Mouse (Mus musculus) lung, embryonic 14.5 days (tissue): ENCODE measurements around the gene Rassf8. TPM values are rescaled to one million over a fixed set of nuclear protein-coding genes. Genes with fewer than 3 reads are reported as not detected.

ENCODE experiments used
- ATAC-seq: fragments of 200-750 bp; cut with Nextera tagmentation; 2 replicates; pipeline ENCODE4 v1.8.0; 2017; ENCODE audit warnings: mild to moderate bottlenecking, moderate TSS enrichment, moderate library complexity; ENCODE audit not compliant: insufficient read depth
- DNase-seq: peaks from one replicate; pipeline ENCODE4 v3.0.0-alpha.2; 2015
- H3K27ac ChIP-seq: fragments of 300-500 bp; sonication (generic); 2 replicates; pipeline ENCODE4 v1.5.1; 2014; ENCODE audit warnings: low read depth, mild to moderate bottlenecking, moderate library complexity
- H3K27me3 ChIP-seq: fragments of 300-500 bp; sonication (generic); 2 replicates; pipeline ENCODE4 v1.6.1; 2014; ENCODE audit warnings: low read length, control low read depth; ENCODE audit not compliant: insufficient read depth
- H3K36me3 ChIP-seq: fragments of 300-500 bp; sonication (generic); 2 replicates; pipeline ENCODE4 v1.6.1; 2014; ENCODE audit warnings: control low read depth; ENCODE audit not compliant: insufficient read depth
- H3K4me1 ChIP-seq: fragments of 300-500 bp; sonication (generic); 2 replicates; pipeline ENCODE4 v1.6.1; 2014; ENCODE audit warnings: antibody characterized with exemption, control low read depth; ENCODE audit not compliant: insufficient read depth
- H3K4me2 ChIP-seq: fragments of 300-500 bp; sonication (generic); 2 replicates; pipeline ENCODE4 v1.6.1; 2014; ENCODE audit warnings: mild to moderate bottlenecking
- H3K4me3 ChIP-seq: fragments of 300-500 bp; sonication (generic); 2 replicates; pipeline ENCODE4 v1.5.1; 2014; ENCODE audit warnings: low read depth, low read length
- H3K9ac ChIP-seq: fragments of 300-500 bp; sonication (generic); 2 replicates; pipeline ENCODE4 v1.6.1; 2014
- H3K9me3 ChIP-seq: fragments of 300-500 bp; sonication (generic); 2 replicates; pipeline ENCODE4 v1.6.1; 2016; ENCODE audit warnings: low read depth, low read length, control low read depth
- CTCF ChIP-seq: IDR thresholded peaks from 2 replicates; pipeline ENCODE4 v1.5.1; 2016; ENCODE audit warnings: antibody characterized with exemption, low read depth
- WGBS: fragments of 180-500 bp; shearing (Covaris S2); extraction: QIAGEN DNeasy Blood & Tissue Kit; methylation state at CpG from one replicate; pipeline ENCODE4 v1.1.7; 2014; 5-methylcytosine and 5-hydroxymethylcytosine counted together
- polyA plus RNA-seq: library from polyadenylated mRNA; unstranded; fragments of >200 nt; fragmentation: Nextera tagmentation; extraction: Ambion mirVana; gene quantifications from 2 replicates; pipeline ENCODE4 v1.2.1, GENCODE M21; 2014

Gene Rassf8
- polyA plus RNA-seq, 1 experiment from 2014 or later: 11.7 TPM

DNA sequence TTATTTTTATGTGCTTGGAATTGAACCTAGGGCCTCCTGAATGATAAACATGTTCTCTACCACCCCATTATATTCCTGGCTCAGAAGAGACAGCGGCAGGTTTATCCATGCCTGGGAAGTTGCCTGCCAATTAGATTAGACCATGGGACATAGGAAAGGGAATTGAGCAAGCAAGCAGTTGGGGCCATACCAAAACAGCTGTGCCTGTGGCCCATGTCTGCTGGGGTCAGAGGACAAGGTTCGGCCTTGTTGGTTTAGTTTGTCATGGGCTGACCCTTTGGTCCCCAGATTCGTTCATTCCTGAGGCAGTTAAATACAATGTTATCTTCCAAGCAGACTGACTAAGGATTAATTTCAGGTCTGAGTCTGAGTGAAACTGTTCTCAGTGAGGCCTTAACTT, 10.8 kb downstream of the Rassf8 start:
- Histone ChIP-seq H3K36me3 (no peaks in the 10 kb centered on the region), H3K9me3 (no peaks in the 10 kb centered on the region), H3K4me2 (no peak overlapping the region), H3K4me1 (peaks cover 20% of the 10 kb centered on the region; the same call in 1 of the 2 replicates), H3K9ac (no peak overlapping the region), H3K4me3 (no peak overlapping the region), H3K27ac (no peak overlapping the region), H3K27me3 (no peaks in the 10 kb centered on the region)
- DNase-seq: no peak
- ATAC-seq: no peak
- no peak for TF ChIP-seq CTCF
- 64% methylated on average over 3 of the region's 3 CpGs for WGBS

DNA sequence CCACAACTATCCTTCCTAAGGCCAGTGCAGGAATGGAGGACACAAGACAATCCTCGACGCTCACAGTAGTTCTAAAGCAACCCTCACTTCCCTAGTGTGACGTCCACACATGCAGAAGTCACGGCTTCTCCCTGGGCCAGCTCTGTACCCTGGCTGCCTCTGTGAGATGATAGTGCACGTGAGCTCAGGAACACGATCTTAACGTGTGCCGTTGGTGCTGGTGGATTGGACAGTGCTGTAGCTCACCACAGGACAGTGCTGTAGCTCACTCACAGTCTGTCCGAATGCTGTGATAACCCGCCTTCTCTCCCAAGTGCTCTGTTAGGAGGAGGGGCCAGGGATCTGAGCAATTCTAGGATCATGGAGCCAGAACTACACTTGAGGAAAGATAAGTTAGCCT, 12.1 kb downstream of the Rassf8 start:
- no peaks in the 10 kb centered on the region for H3K36me3 ChIP-seq
- 52% methylated on average over 10 of the region's 10 CpGs for WGBS
- peaks cover 27% of the 10 kb centered on the region for H3K4me1 ChIP-seq
- no peak overlapping the region for H3K4me3 ChIP-seq
- TF ChIP-seq CTCF: no peak
- H3K4me2 ChIP-seq: no peak overlapping the region
- no peak; the same call in 1 of the 2 replicates for ATAC-seq
- no peaks in the 10 kb centered on the region for H3K27me3 ChIP-seq
- no peak overlapping the region for H3K9ac ChIP-seq
- H3K27ac ChIP-seq: no peak overlapping the region
- DNase-seq: no peak
- no peaks in the 10 kb centered on the region for H3K9me3 ChIP-seq

- Histone ChIP-seq H3K4me2 (no peak overlapping the region), H3K9me3 (no peaks in the 10 kb centered on the region), H3K4me1 (peaks cover 31% of the 10 kb centered on the region), H3K27me3 (no peaks in the 10 kb centered on the region), H3K36me3 (no peaks in the 10 kb centered on the region), H3K4me3 (no peak overlapping the region), H3K9ac (no peak overlapping the region), H3K27ac (no peak overlapping the region)
- DNase-seq: no peak
- no peak for TF ChIP-seq CTCF
- WGBS: 43% methylated on average over 2 of the region's 2 CpGs
- ATAC-seq: no peak
Measured at GRCm38 (mm10) chr6:145759432-145759831, 12.9 kb downstream of the Rassf8 start.

GRCm38 (mm10) chr6:145760246-145761016, 13.9 kb downstream of the Rassf8 start:
- H3K9me3 ChIP-seq: no peaks in the 10 kb centered on the region
- H3K27me3 ChIP-seq: no peaks in the 10 kb centered on the region
- DNase-seq: no peak
- no peak for TF ChIP-seq CTCF
- H3K9ac ChIP-seq: no peak overlapping the region
- no peak for ATAC-seq
- H3K36me3 ChIP-seq: no peaks in the 10 kb centered on the region
- H3K4me1 ChIP-seq: peaks cover 28% of the 10 kb centered on the region
- 48% methylated on average over 4 of the region's 4 CpGs for WGBS
- H3K4me3 ChIP-seq: no peak overlapping the region
- H3K4me2 ChIP-seq: no peak overlapping the region
- H3K27ac ChIP-seq: peak overlapping the region; percentile 42; the same call in 1 of the 2 replicates

DNA sequence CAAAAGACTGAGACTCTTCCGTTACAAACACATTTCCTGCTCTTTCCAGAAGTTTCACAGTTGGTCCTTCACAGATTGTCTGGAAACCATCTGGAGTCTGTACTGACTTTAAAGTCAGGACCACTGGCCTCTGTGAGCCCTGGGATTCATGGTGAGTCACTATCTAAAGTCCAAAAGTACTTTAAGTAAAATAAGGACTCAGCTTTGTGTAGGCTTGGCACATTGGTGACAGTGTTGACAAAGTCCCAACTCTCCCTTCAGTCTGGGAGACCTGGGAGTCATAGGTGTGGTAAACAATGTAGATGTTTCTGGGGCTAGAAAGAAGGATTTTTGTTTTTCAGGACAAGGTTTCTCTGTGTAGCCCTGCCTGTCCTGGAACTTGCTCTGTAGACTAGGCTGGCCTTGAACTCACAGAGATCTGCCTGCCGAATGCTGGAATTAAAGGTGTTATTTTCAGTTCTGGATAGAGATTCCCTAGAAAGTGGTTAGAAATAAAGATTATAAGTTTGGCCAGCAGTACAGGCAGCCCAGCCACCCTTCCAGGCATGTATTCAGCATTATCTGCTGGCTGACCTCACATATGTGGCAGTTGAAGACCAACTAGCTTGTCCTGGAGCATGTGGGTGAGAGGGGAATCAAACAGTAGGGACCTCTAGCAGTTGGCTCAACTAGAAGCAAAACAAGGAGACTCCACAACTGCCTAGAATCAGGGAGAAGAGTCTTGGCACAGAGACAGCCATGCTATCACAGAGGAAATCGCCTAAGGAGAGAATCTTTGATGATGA, 14.8 kb downstream of the Rassf8 start:
- no peak for TF ChIP-seq CTCF
- no peak overlapping the region for H3K4me2 ChIP-seq
- DNase-seq (no peak), ATAC-seq (no peak)
- H3K4me1 ChIP-seq: peaks cover 21% of the 10 kb centered on the region
- no peak overlapping the region for H3K4me3 ChIP-seq
- H3K9ac ChIP-seq: no peak overlapping the region
- H3K27me3 ChIP-seq: no peaks in the 10 kb centered on the region
- H3K36me3 ChIP-seq: no peaks in the 10 kb centered on the region
- peak overlapping the region; percentile 42; the same call in 1 of the 2 replicates for H3K27ac ChIP-seq
- H3K9me3 ChIP-seq: no peaks in the 10 kb centered on the region
- WGBS: 72% methylated on average over 3 of the region's 3 CpGs

DNA sequence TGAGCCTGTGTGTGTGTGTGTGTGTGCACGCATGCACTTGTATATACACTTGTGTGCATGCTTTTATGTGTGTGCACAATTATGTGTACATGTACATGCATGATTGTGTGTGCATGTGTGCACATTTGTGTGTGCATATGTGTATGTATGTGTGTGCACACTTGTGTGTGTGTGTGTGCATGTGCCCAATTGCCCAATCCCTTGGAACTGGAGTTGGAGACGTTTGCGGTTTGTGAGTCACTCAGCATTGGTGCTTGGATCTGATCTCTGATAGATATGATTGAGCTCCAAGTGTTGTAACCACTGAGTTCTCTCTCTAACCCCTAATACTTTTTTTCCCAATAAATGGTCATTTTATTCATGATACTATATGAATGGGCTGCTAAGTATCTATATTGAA, 15.5 kb downstream of the Rassf8 start:
- DNase-seq (no peak), ATAC-seq (no peak)
- Histone ChIP-seq H3K4me2 (no peak overlapping the region), H3K27ac (no peak overlapping the region), H3K9me3 (no peaks in the 10 kb centered on the region), H3K4me3 (no peak overlapping the region), H3K36me3 (no peaks in the 10 kb centered on the region), H3K9ac (no peak overlapping the region), H3K27me3 (no peaks in the 10 kb centered on the region), H3K4me1 (peaks cover 20% of the 10 kb centered on the region)
- 89% methylated on average over 3 of the region's 3 CpGs for WGBS
- TF ChIP-seq CTCF: no peak

GRCm38 (mm10) chr6:145763051-145763450, 16.5 kb downstream of the Rassf8 start:
- Histone ChIP-seq H3K9me3 (no peaks in the 10 kb centered on the region), H3K27ac (no peak overlapping the region), H3K4me1 (peaks cover 29% of the 10 kb centered on the region), H3K27me3 (no peaks in the 10 kb centered on the region), H3K4me2 (no peak overlapping the region), H3K9ac (no peak overlapping the region), H3K4me3 (no peak overlapping the region), H3K36me3 (no peaks in the 10 kb centered on the region)
- ATAC-seq (no peak), DNase-seq (no peak)
- 79% methylated on average over 4 of the region's 4 CpGs for WGBS
- TF ChIP-seq CTCF: no peak
